Mouse (Mus musculus): ENCODE measurements at regions not wholly inside any gene's neighbourhood (a gene's known extent, or its start where the extent isn't known, plus 50 kb on each side); places are given as distances from the start of the nearest gene placed in this dataset.

DNA sequence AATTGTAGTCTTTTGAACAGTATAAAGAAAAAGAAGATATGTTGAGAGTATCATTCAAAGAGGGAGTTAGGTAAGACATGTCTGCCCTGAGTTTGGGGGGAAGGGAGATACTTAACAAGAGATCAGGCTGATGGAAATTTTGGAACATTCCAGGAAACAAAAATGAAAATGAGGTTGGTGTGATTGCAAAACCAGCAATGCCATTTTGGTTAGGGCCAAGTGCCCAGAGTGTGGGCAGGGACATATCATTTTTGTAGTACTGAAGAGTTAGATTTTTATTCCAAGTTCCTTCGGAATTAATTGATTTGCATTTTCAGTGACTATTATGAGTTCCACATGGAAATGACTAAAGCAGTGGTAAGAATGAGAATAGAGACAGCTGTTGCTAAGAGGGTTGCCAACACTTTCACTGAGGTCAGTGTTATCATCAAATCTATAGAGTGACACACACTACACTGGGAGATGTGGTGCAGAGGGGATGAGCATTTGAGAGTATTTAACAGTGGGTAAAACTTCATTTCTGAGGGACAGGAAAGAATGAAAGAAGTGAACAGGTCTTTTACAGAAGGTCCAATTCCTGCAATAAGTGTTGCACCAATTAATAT lies 105.1 kb upstream of the Erbb4 start:
- DNase-seq (ENCODE audit: low spot score in 2 of 2), result no peak

DNA sequence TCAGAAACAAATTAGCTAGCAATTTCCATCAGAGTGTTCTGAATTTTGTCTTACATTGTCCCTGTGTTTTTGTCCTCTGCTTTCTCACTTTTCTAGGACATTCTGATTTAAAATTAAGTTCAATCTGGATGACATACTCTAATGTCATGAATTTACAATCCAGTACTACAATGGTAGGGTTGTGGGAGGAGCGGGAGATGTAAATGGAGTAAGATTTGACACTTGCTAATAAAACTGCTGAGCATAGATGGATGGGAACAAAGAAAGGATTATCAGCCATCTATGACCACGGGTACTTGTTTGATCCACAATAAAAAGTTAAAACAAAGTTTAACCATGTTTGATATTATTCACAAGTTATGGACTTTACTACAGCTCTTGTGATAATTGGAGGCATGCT lies 94.9 kb upstream of the Erbb4 start:
- no peak for DNase-seq (ENCODE audit: low spot score in 2 of 2)

DNA sequence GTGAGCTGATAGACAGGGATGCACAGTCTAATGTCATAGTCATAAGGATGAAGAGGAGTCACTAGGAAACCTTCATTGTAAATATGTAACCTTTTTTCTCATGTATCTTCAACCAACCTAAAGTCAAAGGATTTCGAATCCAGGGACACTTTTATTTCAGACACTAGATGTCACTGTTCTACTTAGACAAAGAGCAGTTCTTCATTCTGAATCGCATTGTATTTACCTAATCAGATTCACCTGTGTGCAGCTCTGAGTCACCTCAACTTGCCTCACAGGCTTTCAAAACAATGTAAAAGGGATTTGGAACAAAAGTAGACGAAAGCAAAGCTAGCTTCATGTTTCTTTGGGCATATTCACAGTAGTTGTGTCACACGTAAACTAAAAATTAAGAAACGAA lies 57.3 kb upstream of the Erbb4 start:
- no peak for DNase-seq (ENCODE audit: low spot score in 2 of 2)
